Mouse (Mus musculus): ENCODE data around the gene Tex26. TPM values are rescaled to one million over a fixed set of nuclear protein-coding genes. Genes with fewer than 3 reads are reported as not detected.

The Tex26 gene
- total RNA-seq, 2 experiments from 2014 or later, result not detected

- no peak for DNase-seq (ENCODE audit: low spot score)
Measured at GRCm38 (mm10) chr5:149488360-149489021, 49.0 kb downstream of the Tex26 start.

- no peak for DNase-seq (ENCODE audit: low spot score)
Measured at GRCm38 (mm10) chr5:149489136-149489535, 49.7 kb downstream of the Tex26 start.

DNA sequence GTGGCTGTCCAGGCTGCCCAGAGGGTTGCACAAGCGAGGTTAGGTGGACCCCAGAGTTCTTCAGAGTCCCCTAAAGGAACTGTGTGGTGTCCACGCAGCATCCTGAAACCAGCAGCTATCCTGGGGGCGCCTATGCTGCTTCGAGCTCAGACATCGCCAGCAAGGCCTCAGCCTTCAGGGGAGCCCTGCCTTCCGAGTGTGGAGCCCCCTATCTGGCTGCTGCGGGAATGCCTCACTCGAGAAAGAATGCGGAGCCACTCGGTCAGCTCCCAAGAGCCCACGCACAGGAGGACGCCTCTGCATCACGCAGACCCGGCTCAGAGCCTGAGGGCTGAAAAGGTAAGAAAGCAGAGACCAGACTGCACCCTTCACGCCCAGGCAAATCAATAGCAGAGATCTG lies 50.8 kb downstream of the Tex26 start:
- DNase-seq (ENCODE audit: low spot score), result no peak

GRCm38 (mm10) chr5:149495655-149496054 lies 56.2 kb downstream of the Tex26 start:
- no peak for DNase-seq (ENCODE audit: low spot score)

DNA sequence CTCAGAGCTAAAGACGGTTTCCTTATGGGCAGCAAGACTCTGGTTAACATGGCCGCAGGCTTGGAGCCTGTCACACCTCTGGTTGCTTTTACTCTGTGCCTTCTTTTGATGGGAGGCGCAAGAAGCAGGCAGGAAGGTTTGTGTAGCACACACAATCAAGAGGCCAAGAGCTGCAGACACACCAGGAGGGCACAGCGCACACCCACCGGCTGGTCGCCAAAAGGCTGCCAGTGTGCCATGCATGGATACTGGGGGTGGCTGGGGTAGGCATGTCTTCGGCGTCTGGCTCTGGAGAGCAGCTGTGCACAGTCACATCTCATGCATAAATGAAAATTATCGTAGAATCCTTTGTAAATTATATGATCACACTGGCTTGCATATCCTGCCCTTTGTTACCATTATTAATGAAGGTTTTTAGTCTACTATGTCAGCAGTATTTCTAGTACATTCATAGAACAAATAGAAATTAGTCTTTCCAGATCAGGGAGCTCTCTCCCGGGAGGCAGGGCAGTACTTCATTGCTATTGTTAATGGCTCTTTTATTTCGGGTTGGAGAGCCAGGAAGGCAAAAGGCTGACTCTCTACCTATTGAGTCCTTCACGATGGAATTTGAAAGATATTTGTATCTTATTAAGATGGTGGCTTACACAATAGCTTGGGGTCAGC lies 57.1 kb downstream of the Tex26 start:
- DNase-seq (ENCODE audit: low spot score), result no peak

- DNase-seq (ENCODE audit: low spot score), result no peak
Measured at GRCm38 (mm10) chr5:149499936-149500335, 60.5 kb downstream of the Tex26 start.

DNA sequence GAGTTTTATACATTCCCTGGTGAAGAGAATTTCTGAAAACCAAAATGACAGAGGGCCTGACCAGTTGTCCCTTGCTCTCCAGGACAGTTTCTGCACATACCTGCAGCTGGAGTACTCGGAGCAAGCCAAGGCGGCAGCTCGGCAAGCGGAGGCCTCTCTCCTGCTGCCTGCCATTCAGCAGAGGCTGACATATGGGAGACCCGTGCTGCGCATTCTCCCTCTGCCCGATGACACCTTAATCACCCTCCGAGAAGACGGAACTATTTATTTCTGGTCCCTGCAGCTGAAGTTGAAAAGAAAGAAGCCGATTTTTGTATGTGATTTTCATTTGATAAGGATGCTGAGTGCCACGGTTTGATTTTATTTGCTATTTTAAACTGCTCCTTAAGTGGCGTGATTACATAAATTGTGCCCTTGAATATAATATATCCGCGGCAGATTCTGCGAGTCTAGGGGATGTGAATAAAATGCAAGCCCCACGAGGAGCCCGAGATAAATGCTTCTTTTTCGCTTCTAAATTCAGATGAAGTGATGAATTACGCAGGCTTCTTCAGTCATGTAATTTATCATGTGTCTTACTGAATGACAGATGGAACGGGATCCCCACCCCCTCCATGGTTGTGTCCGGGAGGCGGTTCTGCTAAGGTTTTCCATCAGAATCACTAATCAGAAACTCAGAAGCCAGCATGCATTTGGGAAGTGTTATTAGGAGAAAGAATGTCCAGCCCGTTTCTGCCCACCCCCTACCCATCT lies 64.1 kb downstream of the Tex26 start:
- DNase-seq (ENCODE audit: low spot score), result no peak

DNA sequence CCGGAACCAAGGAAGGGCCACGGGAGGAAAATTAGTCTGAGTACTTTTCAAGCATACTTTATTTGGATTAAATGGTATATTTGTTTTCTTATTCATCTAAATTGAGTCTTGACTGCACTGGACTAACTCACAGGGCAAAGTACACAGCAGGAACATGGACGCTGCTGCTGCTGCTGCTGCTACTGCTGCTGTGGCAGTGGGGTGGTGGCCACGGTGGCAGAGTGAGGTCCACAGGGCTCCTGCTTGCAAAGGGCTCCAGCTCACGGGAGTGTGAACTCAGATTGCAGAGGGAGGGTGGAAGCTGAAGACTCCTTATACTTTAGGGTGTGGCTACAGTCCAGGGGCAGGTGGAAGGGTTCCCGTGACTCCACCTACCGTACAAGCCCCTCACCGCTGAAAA lies 65.5 kb downstream of the Tex26 start:
- DNase-seq (ENCODE audit: low spot score), result no peak

DNA sequence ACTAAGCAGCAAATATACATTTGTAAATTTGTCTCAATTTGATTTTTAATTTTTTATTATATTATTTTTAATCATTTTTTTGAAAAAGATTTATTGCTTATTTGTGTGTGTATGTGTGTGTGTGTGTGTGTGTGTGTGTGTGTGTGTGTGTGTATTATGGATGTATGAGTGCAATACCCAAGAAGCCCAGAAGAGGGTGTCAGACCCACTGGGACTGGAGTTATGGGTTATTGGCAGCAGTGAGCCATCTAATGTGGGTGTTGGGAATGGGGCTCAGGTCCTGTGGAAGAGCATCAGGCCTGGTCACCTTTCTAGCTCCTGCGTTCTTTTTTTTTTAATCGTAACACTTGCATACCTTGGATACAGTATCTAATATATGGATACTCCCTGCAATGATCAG lies 66.6 kb downstream of the Tex26 start:
- DNase-seq (ENCODE audit: low spot score), result no peak

DNA sequence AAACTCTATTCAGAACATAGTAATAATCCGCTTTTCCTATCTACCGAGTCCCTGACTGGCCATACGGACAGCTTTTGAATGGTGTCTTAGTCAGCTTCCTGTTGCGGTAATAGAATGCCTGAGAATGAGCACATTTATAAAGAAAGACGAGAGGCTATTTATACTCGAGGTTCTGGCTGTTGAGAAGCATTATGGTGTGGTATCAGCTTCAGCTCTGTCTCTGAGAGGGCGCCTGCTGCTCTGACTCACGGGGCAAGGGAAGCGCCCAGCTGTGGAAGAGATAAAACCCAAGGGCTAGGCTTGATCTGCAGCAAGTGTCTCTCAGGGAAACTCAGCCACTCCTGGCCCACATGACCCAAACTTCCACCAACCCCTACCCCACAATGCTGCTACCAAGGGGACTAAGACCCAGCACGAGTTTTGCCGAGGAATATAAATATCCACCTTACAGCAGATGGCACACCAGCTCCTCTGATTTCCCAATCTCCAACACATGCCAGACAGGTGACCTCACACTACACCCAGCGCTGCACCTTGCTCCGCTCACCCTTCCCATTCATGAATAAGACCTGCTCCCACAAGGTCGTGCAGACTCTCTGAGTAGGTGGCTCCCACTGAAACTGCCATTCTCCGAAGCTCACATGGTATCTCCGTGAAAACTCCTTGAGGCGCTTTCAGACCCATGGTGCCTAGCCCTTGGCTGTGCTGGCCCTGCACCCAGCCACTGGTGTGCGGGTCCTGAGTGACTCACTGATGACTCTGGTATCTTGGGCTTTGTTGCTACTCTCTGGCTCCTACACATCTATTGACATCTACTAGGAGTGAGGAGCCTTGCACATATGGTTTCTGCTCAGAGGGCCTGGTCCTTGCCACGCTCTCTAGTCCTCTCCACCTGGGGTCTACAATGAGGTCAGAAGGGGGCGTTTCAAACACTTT lies 68.9 kb downstream of the Tex26 start:
- no peak for DNase-seq (ENCODE audit: low spot score)

GRCm38 (mm10) chr5:149510323-149510722 lies 70.9 kb downstream of the Tex26 start:
- DNase-seq (ENCODE audit: low spot score), result no peak

DNA sequence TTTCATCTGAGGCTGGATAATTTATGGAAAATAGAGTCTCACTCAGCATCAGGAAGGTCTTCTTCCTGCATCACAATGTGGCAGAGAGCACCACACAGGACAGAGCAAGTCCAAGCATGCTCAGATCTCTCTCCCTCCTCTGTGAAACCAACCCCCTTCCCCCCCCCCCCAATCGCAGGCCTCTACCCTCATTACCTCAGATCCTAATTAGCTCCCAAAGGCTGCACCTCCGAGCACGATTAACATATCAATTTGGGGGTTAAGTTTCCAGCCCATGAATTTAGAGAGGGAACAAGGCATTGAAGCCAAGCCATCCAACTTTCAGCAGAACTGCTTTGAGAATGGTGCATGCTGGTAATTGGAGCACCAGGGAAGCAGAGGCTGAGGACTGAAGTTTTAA lies 73.2 kb downstream of the Tex26 start:
- no peak for DNase-seq (ENCODE audit: low spot score)

- no peak for DNase-seq (ENCODE audit: low spot score)
Measured at GRCm38 (mm10) chr5:149513438-149514086, 74.1 kb downstream of the Tex26 start.

DNA sequence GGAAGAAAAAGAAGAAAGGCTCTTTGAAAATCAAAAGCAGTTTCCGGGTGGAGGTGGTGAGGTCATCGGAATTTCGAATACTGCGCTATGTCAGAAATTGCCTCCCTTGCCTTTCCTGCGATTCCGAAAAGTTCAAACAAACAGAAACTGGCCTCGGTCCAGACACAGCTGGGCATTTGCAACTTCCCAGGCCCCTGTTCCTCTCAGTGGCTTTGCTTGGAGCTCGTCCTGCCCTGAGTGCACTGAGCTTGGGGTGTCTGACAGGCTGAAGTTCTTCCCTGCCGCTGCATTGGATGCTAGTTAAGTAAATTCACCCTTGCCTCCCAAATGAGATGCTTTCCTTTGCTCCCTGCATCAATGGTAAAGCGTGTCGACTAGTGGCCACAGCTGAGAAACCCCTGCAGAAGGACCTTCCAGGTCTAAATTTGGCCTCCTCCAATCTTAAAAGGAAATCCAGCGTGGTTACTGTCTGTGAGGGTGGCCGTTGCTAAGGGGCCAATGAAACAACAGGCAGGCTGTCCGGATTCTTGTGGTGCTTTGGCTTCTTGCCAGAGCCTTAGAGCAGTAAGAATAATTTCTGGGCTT lies 74.7 kb downstream of the Tex26 start:
- DNase-seq (ENCODE audit: low spot score), result peak; percentile 40

GRCm38 (mm10) chr5:149514890-149515289 lies 75.4 kb downstream of the Tex26 start:
- DNase-seq (ENCODE audit: low spot score), result no peak

- no peak for DNase-seq (ENCODE audit: low spot score)
Measured at GRCm38 (mm10) chr5:149517116-149517515, 77.7 kb downstream of the Tex26 start.
